8 mouse cellular contexts compared by ENCODE assay signal in genomic region chr16:33820269-33821178, GRCm38 (mm10). TPM values are rescaled to one million over a fixed set of nuclear protein-coding genes. Genes with fewer than 3 reads are reported as not detected.
DNase-seq lines count a peak whose midpoint lies in the region; ATAC-seq lines count a peak whose summit lies in the region.

No protein-coding gene starts in this region.

- peak; percentile 89 for ATAC-seq in granulocyte monocyte progenitor cell, adult 5-6 weeks (replicated peaks; ENCODE audit: poor library complexity, severe bottlenecking)

- DNase-seq in CD4-positive helper T cell, adult 2 months (ENCODE audit: low read depth, low spot score), result peak; percentile 76
- peak; percentile 94 for DNase-seq in adrenal gland, postnatal 10 days
- peak; percentile 90 for DNase-seq in embryo, embryonic 11 days
- DNase-seq in kidney, postnatal 25 days, result peak; percentile 82 to 94
- DNase-seq in lung, adult 18-20 months, result peak; percentile 83 to 86
- DNase-seq in ovary, postnatal 14 days (ENCODE audit: low spot score), result peak; percentile 95
- DNase-seq in thymus, postnatal 0 days (ENCODE audit: low spot score), result peak; percentile 87

RNA-seq across cellular contexts. Expression of gene Itgb5, which starts 8.9 kb away (rescaled TPM):
- total RNA-seq in adrenal gland, postnatal 10 days (2021), result 100 to 1,000 TPM; 106 to 114 TPM
- 8.1 and 19.6 TPM in 2 replicates for total RNA-seq in granulocyte monocyte progenitor cell, adult 5-6 weeks (2014; fragmentation: Nextera tagmentation)
- total RNA-seq in granulocyte monocyte progenitor cell, adult 5-6 weeks (2017), result 9.2 and 13.4 TPM in 2 replicates
- polyA plus RNA-seq in thymus, postnatal 0 days (2015; fragmentation: Nextera tagmentation; extraction: Ambion mirVana), result 5.1 and 5.5 TPM in 2 replicates

RNA-seq across cellular contexts. Expression of gene Muc13, which starts 26.7 kb away (rescaled TPM):
- total RNA-seq in adrenal gland, postnatal 10 days (2021), result under 1 TPM; 0.09 to 0.18 TPM
- total RNA-seq in granulocyte monocyte progenitor cell, adult 5-6 weeks (2014; fragmentation: Nextera tagmentation), result 41.1 and 69.5 TPM in 2 replicates
- total RNA-seq in granulocyte monocyte progenitor cell, adult 5-6 weeks (2017), result 53.2 and 60.5 TPM in 2 replicates
- polyA plus RNA-seq in thymus, postnatal 0 days (2015; fragmentation: Nextera tagmentation; extraction: Ambion mirVana), result 0.48 and 0.69 TPM in 2 replicates

Comparison
In these comparisons a context has a peak if more than half of its experiments do, and no peak if none do; other contexts are left out.
1. Peak in every context shown above with its lines: DNase-seq and ATAC-seq.
2. RNA of gene Itgb5, which starts 8.9 kb away (total RNA-seq): 106 to 114 TPM in adrenal gland, postnatal 10 days; 8.1 to 19.6 TPM in granulocyte monocyte progenitor cell, adult 5-6 weeks; every median in the first group is over 4 times any median in the second.
3. RNA of gene Muc13, which starts 26.7 kb away (total RNA-seq): 41.1 to 69.5 TPM in granulocyte monocyte progenitor cell, adult 5-6 weeks; 0.09 to 0.18 TPM in adrenal gland, postnatal 10 days; every median in the first group is over 10 times any median in the second.